Mouse (Mus musculus) embryonic facial prominence, embryonic 10.5 days (tissue): ENCODE data around the gene Cldn9. TPM values are rescaled to one million over a fixed set of nuclear protein-coding genes. Genes with fewer than 3 reads are reported as not detected.

Experiments used
- DNase-seq: peaks from one replicate; pipeline ENCODE4 v3.0.0-alpha.2; 2017; ENCODE audit warnings: low spot score
- H3K27ac ChIP-seq: fragments of 300-500 bp; sonication (generic); replicated peaks from 2 replicates; pipeline ENCODE4 v1.5.1; 2016; ENCODE audit warnings: mild to moderate bottlenecking
- H3K27me3 ChIP-seq: fragments of 300-500 bp; sonication (generic); replicated peaks from 2 replicates; pipeline ENCODE4 v1.6.1; 2016; ENCODE audit warnings: low read depth, mild to moderate bottlenecking; ENCODE audit not compliant: poor library complexity, severe bottlenecking
- H3K36me3 ChIP-seq: fragments of 300-500 bp; sonication (generic); replicated peaks from 2 replicates; pipeline ENCODE4 v1.6.1; 2016; ENCODE audit warnings: mild to moderate bottlenecking, moderate library complexity
- H3K4me1 ChIP-seq: fragments of 300-500 bp; sonication (generic); 2 replicates; pipeline ENCODE4 v1.6.1; 2016
- H3K4me3 ChIP-seq: fragments of 300-500 bp; sonication (generic); 2 replicates; pipeline ENCODE4 v1.5.1; 2016; ENCODE audit warnings: mild to moderate bottlenecking, moderate library complexity
- H3K9me3 ChIP-seq: fragments of 300-500 bp; sonication (generic); 2 replicates; pipeline ENCODE4 v1.6.1; 2016; ENCODE audit warnings: mild to moderate bottlenecking
- WGBS: fragments of 180-500 bp; shearing (Covaris S2); methylation state at CpG from one replicate; pipeline ENCODE4 v1.1.7; 2016; 5-methylcytosine and 5-hydroxymethylcytosine counted together
- polyA plus RNA-seq: library from polyadenylated mRNA; unstranded; fragments of >200 nt; fragmentation: Nextera tagmentation; extraction: Ambion mirVana; gene quantifications from 2 replicates; pipeline ENCODE4 v1.2.1, GENCODE M21; 2016

Cldn9 gene
- polyA plus RNA-seq, 1 experiment from 2014 or later: 13.5 TPM

DNA sequence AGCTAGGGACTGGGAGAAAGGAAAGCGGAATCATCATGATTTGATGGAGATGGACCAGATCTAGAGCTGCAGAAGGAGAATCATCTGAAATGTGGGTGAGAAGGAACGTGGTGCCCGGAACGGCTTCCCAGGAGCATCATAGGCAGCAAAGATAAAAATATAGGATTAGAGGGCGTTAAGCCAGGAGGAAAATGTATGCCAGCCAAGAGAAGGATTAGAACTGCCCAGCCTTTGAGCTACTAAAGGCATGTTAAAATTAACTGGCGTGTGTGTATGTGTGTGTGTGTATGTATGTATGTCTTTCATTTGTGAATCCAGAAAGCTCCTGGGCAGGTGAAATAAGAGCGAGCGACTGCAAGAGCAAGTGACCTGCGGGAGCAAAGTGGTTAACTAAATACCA lies 19.5 kb upstream of the Cldn9 start:
- Histone ChIP-seq H3K4me1 (peaks cover 33% of the 10 kb centered on the region), H3K9me3 (no peaks in the 10 kb centered on the region), H3K27ac (no peak overlapping the region), H3K36me3 (no peaks in the 10 kb centered on the region), H3K4me3 (no peak overlapping the region), H3K27me3 (peaks cover 43% of the 10 kb centered on the region)
- 88% methylated on average over 9 of the region's 9 CpGs for WGBS
- DNase-seq: no peak

GRCm38 (mm10) chr17:23700079-23700478 lies 16.3 kb upstream of the Cldn9 start:
- H3K27me3 ChIP-seq: peaks cover 51% of the 10 kb centered on the region
- DNase-seq: peak; percentile 92
- peaks cover 49% of the 10 kb centered on the region for H3K4me1 ChIP-seq
- no peaks in the 10 kb centered on the region for H3K36me3 ChIP-seq
- no peaks in the 10 kb centered on the region for H3K9me3 ChIP-seq
- peak overlapping the region; percentile 55; the same call in 1 of the 2 replicates for H3K27ac ChIP-seq
- WGBS: under 1% methylated on average over 28 of the region's 28 CpGs
- peak overlapping the region; percentile 84 for H3K4me3 ChIP-seq

- WGBS: 2% methylated on average over 101 of the region's 101 CpGs
- Histone ChIP-seq H3K27ac (peak overlapping the region; percentile 55), H3K36me3 (no peaks in the 10 kb centered on the region), H3K27me3 (peaks cover 51% of the 10 kb centered on the region), H3K4me1 (peaks cover 50% of the 10 kb centered on the region), H3K4me3 (peak overlapping the region; percentile 84), H3K9me3 (no peaks in the 10 kb centered on the region)
- peak; percentile 50 for DNase-seq
Observed at GRCm38 (mm10) chr17:23699131-23700077, 15.6 kb upstream of the Cldn9 start.

DNA sequence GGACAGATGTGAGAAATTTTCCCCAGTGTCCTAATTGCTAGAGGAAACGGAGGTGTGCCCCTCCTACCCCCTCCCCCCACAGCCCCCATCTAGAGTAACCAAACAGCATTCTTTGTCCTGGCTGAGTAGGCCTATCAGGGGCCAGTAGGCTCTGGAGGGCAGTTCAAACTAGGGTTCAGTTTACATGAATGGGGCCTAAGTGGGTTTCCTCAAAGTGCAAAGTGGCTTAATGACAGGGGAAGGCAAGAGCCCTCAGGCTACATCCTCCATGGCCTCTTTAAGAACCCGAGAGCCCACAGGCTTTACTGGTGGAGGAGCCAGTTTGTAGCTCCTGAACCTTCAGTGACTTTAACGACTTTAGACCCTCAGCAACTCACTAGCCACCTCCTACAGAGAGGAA lies 12.0 kb upstream of the Cldn9 start:
- H3K9me3 ChIP-seq: no peaks in the 10 kb centered on the region
- DNase-seq: peak; percentile 73
- 4% methylated on average over 3 of the region's 3 CpGs for WGBS
- H3K36me3 ChIP-seq: no peaks in the 10 kb centered on the region
- H3K4me3 ChIP-seq: peak overlapping the region; percentile 12; the same call in 1 of the 2 replicates
- peaks cover 43% of the 10 kb centered on the region for H3K27me3 ChIP-seq
- peak overlapping the region; percentile 35; the same call in 1 of the 2 replicates for H3K27ac ChIP-seq
- H3K4me1 ChIP-seq: peaks cover 54% of the 10 kb centered on the region

GRCm38 (mm10) chr17:23694491-23694890 lies 10.7 kb upstream of the Cldn9 start:
- WGBS: 65% methylated on average over 1 of the region's 1 CpGs
- no peaks in the 10 kb centered on the region for H3K36me3 ChIP-seq
- 0 out of 2 replicates have a peak overlapping the region, but pooled peaks have one; percentile 36 for H3K27ac ChIP-seq
- peaks cover 46% of the 10 kb centered on the region for H3K4me1 ChIP-seq
- H3K4me3 ChIP-seq: no peak overlapping the region
- no peaks in the 10 kb centered on the region for H3K9me3 ChIP-seq
- peaks cover 30% of the 10 kb centered on the region for H3K27me3 ChIP-seq
- peak; percentile 22 for DNase-seq

DNA sequence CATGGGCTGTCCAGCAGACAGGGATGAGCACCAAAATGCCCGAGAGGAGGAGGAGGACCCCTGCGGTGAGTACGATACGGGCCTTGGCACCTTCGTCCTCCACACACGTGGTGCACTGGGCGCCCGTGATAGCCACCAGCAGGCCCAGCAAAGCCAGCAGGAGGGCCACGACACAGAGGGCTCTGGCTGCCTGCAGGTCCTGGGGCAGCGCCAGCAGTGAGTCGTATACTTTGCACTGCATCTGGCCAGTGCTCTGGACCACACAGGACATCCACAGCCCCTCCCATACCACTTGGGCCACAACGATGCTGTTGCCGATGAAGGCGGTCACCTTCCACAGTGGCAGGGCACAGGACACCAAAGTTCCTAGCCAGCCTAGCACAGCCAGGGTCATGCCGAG lies 600 bp downstream of the Cldn9 start:
- H3K36me3 ChIP-seq: no peaks in the 10 kb centered on the region
- WGBS: 26% methylated on average over 15 of the region's 15 CpGs
- peak overlapping the region; percentile 63 for H3K27ac ChIP-seq
- no peaks in the 10 kb centered on the region for H3K9me3 ChIP-seq
- peaks cover 44% of the 10 kb centered on the region for H3K4me1 ChIP-seq
- H3K27me3 ChIP-seq: peaks cover 74% of the 10 kb centered on the region
- H3K4me3 ChIP-seq: peak overlapping the region; percentile 51
- no peak for DNase-seq

- Histone ChIP-seq H3K36me3 (no peaks in the 10 kb centered on the region), H3K4me3 (peak overlapping the region; percentile 51), H3K4me1 (peaks cover 47% of the 10 kb centered on the region), H3K27ac (peak overlapping the region; percentile 63; the same call in 1 of the 2 replicates), H3K9me3 (no peaks in the 10 kb centered on the region), H3K27me3 (peaks cover 81% of the 10 kb centered on the region)
- DNase-seq: no peak
- 64% methylated on average over 3 of the region's 3 CpGs for WGBS
Observed at GRCm38 (mm10) chr17:23682530-23682929, 1.3 kb downstream of the Cldn9 start.

GRCm38 (mm10) chr17:23682092-23682491 lies 1.7 kb downstream of the Cldn9 start:
- DNase-seq: no peak
- Histone ChIP-seq H3K27ac (no peak overlapping the region), H3K27me3 (peaks cover 85% of the 10 kb centered on the region), H3K4me3 (peak overlapping the region; percentile 51; the same call in 1 of the 2 replicates), H3K4me1 (peaks cover 52% of the 10 kb centered on the region), H3K36me3 (no peaks in the 10 kb centered on the region), H3K9me3 (no peaks in the 10 kb centered on the region)
- 67% methylated on average over 4 of the region's 4 CpGs for WGBS

DNA sequence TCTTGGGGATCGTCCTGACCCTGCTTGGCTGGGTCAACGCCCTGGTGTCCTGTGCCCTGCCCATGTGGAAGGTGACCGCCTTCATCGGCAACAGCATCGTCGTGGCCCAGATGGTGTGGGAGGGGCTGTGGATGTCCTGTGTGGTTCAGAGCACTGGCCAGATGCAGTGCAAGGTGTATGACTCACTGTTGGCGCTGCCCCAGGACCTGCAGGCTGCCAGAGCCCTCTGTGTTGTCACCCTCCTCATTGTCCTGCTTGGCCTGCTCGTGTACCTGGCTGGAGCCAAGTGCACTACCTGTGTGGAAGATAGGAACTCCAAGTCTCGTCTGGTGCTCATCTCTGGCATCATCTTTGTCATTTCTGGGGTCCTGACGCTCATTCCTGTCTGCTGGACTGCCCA lies 2.7 kb downstream of the Cldn9 start:
- H3K36me3 ChIP-seq: no peaks in the 10 kb centered on the region
- peak overlapping the region; percentile 51 for H3K4me3 ChIP-seq
- DNase-seq: no peak
- H3K9me3 ChIP-seq: no peaks in the 10 kb centered on the region
- peaks cover 94% of the 10 kb centered on the region for H3K27me3 ChIP-seq
- peaks cover 62% of the 10 kb centered on the region for H3K4me1 ChIP-seq
- no peak overlapping the region for H3K27ac ChIP-seq
- WGBS: 77% methylated on average over 10 of the region's 10 CpGs

- peak overlapping the region; percentile 67; the same call in 1 of the 2 replicates for H3K27ac ChIP-seq
- DNase-seq: no peak
- peaks cover 69% of the 10 kb centered on the region for H3K4me1 ChIP-seq
- WGBS: 74% methylated on average over 9 of the region's 9 CpGs
- peak overlapping the region; percentile 51 for H3K4me3 ChIP-seq
- H3K27me3 ChIP-seq: peaks cover 98% of the 10 kb centered on the region
- H3K36me3 ChIP-seq: no peaks in the 10 kb centered on the region
- H3K9me3 ChIP-seq: no peaks in the 10 kb centered on the region
Observed at GRCm38 (mm10) chr17:23680336-23680735, 3.5 kb downstream of the Cldn9 start.

DNA sequence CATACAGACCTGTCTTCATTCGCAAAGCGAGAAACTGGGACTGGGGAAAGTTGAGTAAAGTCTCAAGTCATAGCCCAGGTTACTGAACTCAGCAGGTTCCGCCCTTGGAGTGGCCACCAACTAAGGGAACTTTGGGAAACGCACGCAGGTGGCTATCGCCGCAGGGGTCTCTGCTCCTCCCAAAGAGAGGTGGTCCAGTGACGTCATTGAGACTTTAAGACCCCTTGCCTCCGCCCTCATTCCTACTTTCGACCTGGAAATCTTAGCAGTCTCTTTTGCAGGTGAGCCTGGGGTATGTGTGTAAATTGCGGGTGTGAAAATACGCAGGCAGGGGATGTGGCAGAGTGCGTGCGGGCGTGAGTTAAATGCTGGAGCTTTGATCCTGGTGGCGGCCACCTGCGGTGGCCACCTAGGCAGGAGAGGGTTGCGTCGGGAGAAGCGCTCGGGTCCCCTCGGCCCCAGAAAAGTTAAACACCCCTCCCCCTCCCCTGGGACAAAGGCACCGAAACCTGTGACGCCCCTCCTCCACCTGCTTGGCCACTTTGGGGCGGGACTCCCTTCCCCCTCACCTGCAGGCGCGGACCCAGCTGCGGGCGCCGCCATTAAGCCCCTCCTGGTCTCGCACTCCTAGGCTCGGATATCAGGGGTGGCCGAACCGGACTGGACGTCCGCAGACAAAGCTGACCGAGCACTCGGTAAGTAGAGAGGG lies 4.5 kb downstream of the Cldn9 start, which contains the start of gene Cldn6:
Gene Cldn6 (plus strand): TSS at position 123 of the 709 bp plus-strand sequence.
- Histone ChIP-seq H3K9me3 (no peaks in the 10 kb centered on the region), H3K4me1 (peaks cover 73% of the 10 kb centered on the region), H3K27me3 (peaks cover 98% of the 10 kb centered on the region), H3K4me3 (peak within 1 kb of the TSS; percentile 51), H3K36me3 (no peaks in the 10 kb centered on the region), H3K27ac (peak within 1 kb of the TSS; percentile 67)
- DNase-seq: peak; percentile 57
- WGBS: 3% methylated on average over 38 of the region's 38 CpGs

- H3K4me3 ChIP-seq: peak within 1 kb of the TSS; percentile 71
- peaks cover 69% of the 10 kb centered on the region for H3K4me1 ChIP-seq
- peak within 1 kb of the TSS; percentile 58 for H3K27ac ChIP-seq
- H3K9me3 ChIP-seq: no peaks in the 10 kb centered on the region
- no peaks in the 10 kb centered on the region for H3K36me3 ChIP-seq
- peak; percentile 91 for DNase-seq
- WGBS: under 1% methylated on average over 34 of the region's 34 CpGs
- peaks cover 79% of the 10 kb centered on the region for H3K27me3 ChIP-seq
Observed at GRCm38 (mm10) chr17:23677236-23677679, 6.6 kb downstream of the Cldn9 start, which contains the start of gene Tnfrsf12a. Gene Tnfrsf12a (minus strand): TSS chr17:23677468.
